Mouse (Mus musculus): ENCODE measurements at regions not wholly inside any gene's neighbourhood (a gene's known extent, or its start where the extent isn't known, plus 50 kb on each side); places are given as distances from the start of the nearest gene placed in this dataset.

DNA sequence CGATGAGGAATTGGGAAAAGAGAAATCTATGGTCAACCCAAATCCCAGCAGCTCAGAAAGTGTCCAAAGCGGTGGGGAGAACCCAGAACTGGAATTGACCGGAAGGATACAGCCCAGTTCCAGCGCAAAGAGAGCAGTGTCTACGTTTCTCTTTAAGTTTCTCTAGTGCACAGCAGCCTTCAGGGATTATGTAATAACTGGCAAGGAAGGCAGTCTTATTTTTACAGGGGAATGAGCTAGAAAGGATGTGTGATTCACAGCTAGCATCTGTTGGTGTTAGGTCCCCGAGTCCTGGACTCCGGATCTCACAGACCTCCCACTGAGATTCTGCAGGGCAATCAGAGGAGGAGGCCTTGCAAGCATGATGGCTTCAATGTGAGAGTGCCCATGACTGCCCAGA is 121.8 kb downstream of the Sec31a start:
- TF ChIP-seq CTCF (IDR thresholded peaks at IDR 0.05; ENCODE audit: low read depth, low read length) (no peak), GATA1 (IDR thresholded peaks at IDR 0.05; ENCODE audit: borderline replicate concordance, low read length) (no peak), GATA2 (IDR thresholded peaks at IDR 0.05; ENCODE audit: borderline replicate concordance, low read depth, low read length) (no peak), POLR2AphosphoS5 (IDR thresholded peaks at IDR 0.05; ENCODE audit: insufficient replicate concordance, low read depth, low read length) (no peak), TAL1 (conservative IDR thresholded peaks at IDR 0.05; ENCODE audit: low read depth, low read length) (no peak)
